Mouse (Mus musculus) retina, postnatal 1 day (tissue): ENCODE results near the gene Stoml3.
A peak's percentile ranks its signal among the peaks of the same experiment; 100 is the strongest.

Source experiments
- DNase-seq: peaks from one replicate; pipeline ENCODE4 v3.0.0-alpha.2; 2012

Gene Stoml3

GRCm38 (mm10) chr3:53488353-53488752 lies at the start of gene Stoml3:
Gene Stoml3 (plus strand): TSS chr3:53488653.
- DNase-seq, result no peak

GRCm38 (mm10) chr3:53445540-53445939 lies 42.9 kb upstream of the Stoml3 start:
- DNase-seq, result peak; percentile 26

- DNase-seq, result no peak
These were observed 41.7 kb upstream of the Stoml3 start for GRCm38 (mm10) chr3:53446801-53447200.

- DNase-seq, result peak; percentile 89
These were observed 40.2 kb upstream of the Stoml3 start for GRCm38 (mm10) chr3:53448208-53448607.

- DNase-seq, result no peak
These were observed 37.8 kb upstream of the Stoml3 start for GRCm38 (mm10) chr3:53450666-53451065.

- no peak for DNase-seq
These were observed 36.1 kb upstream of the Stoml3 start for GRCm38 (mm10) chr3:53452351-53452750.

GRCm38 (mm10) chr3:53453346-53453745 lies 35.1 kb upstream of the Stoml3 start:
- no peak for DNase-seq

- DNase-seq, result no peak
These were observed 34.4 kb upstream of the Stoml3 start for GRCm38 (mm10) chr3:53454005-53454404.

GRCm38 (mm10) chr3:53454561-53454960 lies 33.9 kb upstream of the Stoml3 start:
- DNase-seq, result no peak

- no peak for DNase-seq
These were observed 33.5 kb upstream of the Stoml3 start for GRCm38 (mm10) chr3:53454984-53455383.

- no peak for DNase-seq
These were observed 30.7 kb upstream of the Stoml3 start for GRCm38 (mm10) chr3:53457750-53458149.

- DNase-seq, result no peak
These were observed 28.3 kb upstream of the Stoml3 start for GRCm38 (mm10) chr3:53460106-53460505.

GRCm38 (mm10) chr3:53462701-53463045 lies 25.8 kb upstream of the Stoml3 start:
- no peak for DNase-seq

GRCm38 (mm10) chr3:53463046-53463764 lies 25.2 kb upstream of the Stoml3 start, which contains the start of the genes Nhlrc3 and Proser1:
Gene Nhlrc3 (minus strand): TSS chr3:53463332.
Gene Proser1 (plus strand): TSS chr3:53463666.
- DNase-seq, result peak; percentile 99

- DNase-seq, result no peak
These were observed 24.7 kb upstream of the Stoml3 start for GRCm38 (mm10) chr3:53463765-53464114.

GRCm38 (mm10) chr3:53464146-53464698 lies 24.2 kb upstream of the Stoml3 start:
- DNase-seq, result no peak

- DNase-seq, result no peak
These were observed 23.1 kb upstream of the Stoml3 start for GRCm38 (mm10) chr3:53465330-53465729.

GRCm38 (mm10) chr3:53466481-53466880 lies 22.0 kb upstream of the Stoml3 start:
- DNase-seq, result no peak

GRCm38 (mm10) chr3:53467356-53467755 lies 21.1 kb upstream of the Stoml3 start:
- DNase-seq, result no peak

- no peak for DNase-seq
These were observed 18.8 kb upstream of the Stoml3 start for GRCm38 (mm10) chr3:53469650-53470049.

GRCm38 (mm10) chr3:53472061-53472460 lies 16.4 kb upstream of the Stoml3 start:
- no peak for DNase-seq

GRCm38 (mm10) chr3:53474179-53474578 lies 14.3 kb upstream of the Stoml3 start:
- no peak for DNase-seq

- DNase-seq, result peak; percentile 43
These were observed 12.6 kb upstream of the Stoml3 start for GRCm38 (mm10) chr3:53475889-53476288.

GRCm38 (mm10) chr3:53477468-53477867 lies 11.0 kb upstream of the Stoml3 start:
- no peak for DNase-seq
